Mouse (Mus musculus) bone marrow macrophage, adult 2 months (primary cell): ENCODE results near the gene Sgpl1.

ENCODE experiments used
- CTCF ChIP-seq: IDR thresholded peaks from 2 replicates; pipeline ENCODE4 v1.5.1; 2012; ENCODE audit warnings: low read depth, mild to moderate bottlenecking, low read length, moderate library complexity
- POLR2A ChIP-seq: IDR thresholded peaks from 2 replicates; pipeline ENCODE4 v1.6.1; 2012; ENCODE audit warnings: mild to moderate bottlenecking, low read depth, low read length, borderline replicate concordance

DNA sequence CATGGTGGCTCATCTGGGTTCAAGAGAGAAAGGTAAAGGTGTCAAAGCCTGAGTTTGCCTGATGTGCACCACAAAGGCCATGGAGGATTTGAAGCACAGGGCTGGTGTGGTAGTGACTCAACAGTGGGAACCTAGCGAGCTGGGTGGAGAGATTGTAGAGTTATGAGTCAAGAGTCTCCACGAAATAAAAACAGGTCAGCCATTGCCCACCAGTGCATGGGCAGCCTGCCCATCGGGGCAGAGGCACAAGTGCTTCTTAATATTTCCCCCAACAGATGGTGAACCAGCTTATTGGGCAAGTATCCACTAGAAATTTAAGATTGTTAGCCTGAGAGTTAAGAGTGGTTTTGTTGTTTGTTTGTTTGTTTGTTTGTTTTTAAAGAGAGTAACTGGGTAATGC is 16.5 kb downstream of the Sgpl1 start:
- no peak for TF ChIP-seq CTCF
- no peak for TF ChIP-seq POLR2A
